Mouse (Mus musculus): ENCODE measurements around the gene Tnni3.

- TF ChIP-seq POLR2A (IDR thresholded peaks at IDR 0.05; ENCODE audit: insufficient read length, low read depth): no peak
- TF ChIP-seq USF1 (IDR thresholded peaks at IDR 0.05; ENCODE audit: low read depth): no peak
- no peak for TF ChIP-seq MYOG (IDR thresholded peaks at IDR 0.05; ENCODE audit: control insufficient read depth in 1 of 3, insufficient read depth in 1 of 3, insufficient read length in 2 of 3, low read depth in 2 of 3)
- no peak for TF ChIP-seq E2F4 (IDR thresholded peaks at IDR 0.05; ENCODE audit: insufficient read depth)
- TF ChIP-seq MAX (IDR thresholded peaks at IDR 0.05; ENCODE audit: low read depth): no peak
- no peak for TF ChIP-seq SRF (IDR thresholded peaks at IDR 0.05; ENCODE audit: control insufficient read depth, insufficient read length, low read depth)
- TF ChIP-seq MYOD1 (IDR thresholded peaks at IDR 0.05; ENCODE audit: control insufficient read depth in 1 of 3, insufficient read length in 2 of 3, low read depth in 2 of 3): no peak
- no peak for TF ChIP-seq POLR2AphosphoS2 (IDR thresholded peaks at IDR 0.05; ENCODE audit: insufficient read length, low read depth)
- no peak for TF ChIP-seq CEBPB (IDR thresholded peaks at IDR 0.05; ENCODE audit: insufficient read depth, poor library complexity, severe bottlenecking)
- TF ChIP-seq REST (IDR thresholded peaks at IDR 0.05; ENCODE audit: insufficient read depth, insufficient read length): no peak
- TF ChIP-seq TCF12 (IDR thresholded peaks at IDR 0.05; ENCODE audit: insufficient read depth, poor library complexity, severe bottlenecking): no peak
Observed at GRCm38 (mm10) chr7:4536369-4536768, 12.3 kb upstream of the Tnni3 start.

All from myocyte (in vitro differentiated cells).